Mouse (Mus musculus): ENCODE measurements around the gene Mast1. TPM values are rescaled to one million over a fixed set of nuclear protein-coding genes. Genes with fewer than 3 reads are reported as not detected.
A peak's percentile ranks its signal among the peaks of the same experiment; 100 is the strongest.

The Mast1 gene
- polyA plus RNA-seq, 1 experiment from 2014 or later: 0.08 TPM

- H3K27ac ChIP-seq: no peak overlapping the region
- 6% methylated on average over 14 of the region's 14 CpGs for WGBS
- TF ChIP-seq CTCF (IDR thresholded peaks at IDR 0.05; ENCODE audit: low read depth): no peak
- ATAC-seq (replicated peaks; ENCODE audit: low FRiP score, low read depth): no peak; the same call in 1 of the 2 replicates
- no peaks in the 10 kb centered on the region for H3K36me3 ChIP-seq (ENCODE audit: insufficient read depth, low read length)
- H3K27me3 ChIP-seq (ENCODE audit: insufficient read depth, low read length): peaks cover 46% of the 10 kb centered on the region
- no peak overlapping the region for H3K4me3 ChIP-seq (replicated peaks; ENCODE audit: low read depth, low read length)
- no peak for DNase-seq (ENCODE audit: low spot score)
- H3K9ac ChIP-seq (ENCODE audit: low read depth, low read length): no peak overlapping the region
- H3K4me1 ChIP-seq (replicated peaks; ENCODE audit: insufficient read depth, low read length): peaks cover 5% of the 10 kb centered on the region; the same call in 1 of the 2 replicates
- H3K4me2 ChIP-seq (ENCODE audit: low read length): no peak overlapping the region
- H3K9me3 ChIP-seq (replicated peaks; ENCODE audit: low read length): no peaks in the 10 kb centered on the region
These were observed 1.7 kb downstream of the Mast1 start for GRCm38 (mm10) chr8:84935489-84935888.

DNA sequence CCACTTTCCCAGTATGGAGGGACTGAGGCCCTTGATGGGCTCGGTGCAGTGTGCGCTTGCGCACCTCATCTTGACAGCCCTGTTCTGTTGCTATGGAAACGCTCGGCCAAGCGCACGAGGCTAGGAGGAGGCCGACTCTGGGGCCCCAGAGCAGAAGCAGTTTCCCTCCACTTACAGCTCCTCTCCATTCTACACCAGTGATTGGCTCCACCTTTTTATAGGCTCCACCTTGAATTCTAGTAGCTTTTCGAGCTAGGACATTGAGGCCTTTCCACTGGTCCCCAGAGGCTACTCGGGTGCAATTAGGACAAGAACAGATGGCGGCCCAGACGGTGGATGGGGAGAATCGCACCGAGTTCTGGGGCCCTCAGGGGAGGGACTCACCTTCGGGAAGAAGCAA, 2.3 kb downstream of the Mast1 start:
- H3K27me3 ChIP-seq (ENCODE audit: insufficient read depth, low read length): peaks cover 52% of the 10 kb centered on the region
- H3K9me3 ChIP-seq (replicated peaks; ENCODE audit: low read length): no peaks in the 10 kb centered on the region
- ATAC-seq (replicated peaks; ENCODE audit: low FRiP score, low read depth) (peak; percentile 52; the same call in 1 of the 2 replicates), DNase-seq (ENCODE audit: low spot score) (peak; percentile 54)
- H3K4me3 ChIP-seq (replicated peaks; ENCODE audit: low read depth, low read length): no peak overlapping the region
- TF ChIP-seq CTCF (IDR thresholded peaks at IDR 0.05; ENCODE audit: low read depth): no peak
- H3K27ac ChIP-seq: no peak overlapping the region
- H3K4me2 ChIP-seq (ENCODE audit: low read length): peak overlapping the region; percentile 1; the same call in 1 of the 2 replicates
- under 1% methylated on average over 15 of the region's 15 CpGs for whole genome bisulfite sequencing
- H3K9ac ChIP-seq (ENCODE audit: low read depth, low read length): no peak overlapping the region
- no peaks in the 10 kb centered on the region for H3K36me3 ChIP-seq (ENCODE audit: insufficient read depth, low read length)
- peaks cover 5% of the 10 kb centered on the region; the same call in 1 of the 2 replicates for H3K4me1 ChIP-seq (replicated peaks; ENCODE audit: insufficient read depth, low read length)

DNA sequence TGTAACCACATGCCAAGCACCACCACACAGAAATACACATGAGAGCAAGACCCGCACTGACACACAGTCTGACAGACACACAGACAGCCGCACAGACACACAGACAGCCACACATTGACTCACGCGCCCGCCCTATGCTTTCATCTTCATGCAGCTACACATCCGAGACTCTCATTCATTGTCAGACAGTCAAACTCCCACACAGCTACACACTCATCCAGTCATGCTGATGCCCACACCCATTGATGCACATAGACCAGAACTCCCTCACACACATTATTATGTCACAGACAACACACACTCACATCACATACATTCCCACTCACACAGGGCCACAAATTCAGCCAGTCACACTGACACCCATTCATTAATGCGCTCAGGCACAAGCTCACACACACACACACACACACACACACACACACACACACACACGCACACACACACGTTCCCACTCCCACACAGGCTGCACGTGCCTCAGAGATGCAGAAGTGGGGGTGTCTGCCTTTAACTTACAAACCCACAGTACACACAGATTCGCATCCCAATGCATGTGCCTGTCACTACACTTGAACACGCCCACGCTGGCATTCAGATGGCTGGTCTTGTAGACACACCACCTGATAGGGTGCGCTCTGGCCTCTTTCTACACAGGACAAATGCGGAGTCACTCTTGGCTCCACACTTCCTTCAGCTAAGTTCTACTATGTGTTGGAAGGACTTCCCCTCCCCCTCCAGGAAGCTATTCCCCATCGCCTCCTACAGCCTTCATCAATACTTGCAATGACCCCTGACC, 3.2 kb downstream of the Mast1 start:
- no peak for ATAC-seq (replicated peaks; ENCODE audit: low FRiP score, low read depth)
- 72% methylated on average over 16 of the region's 16 CpGs for WGBS

GRCm38 (mm10) chr8:84930582-84930981, 6.6 kb downstream of the Mast1 start:
- no peak for ATAC-seq (replicated peaks; ENCODE audit: low FRiP score, low read depth)
- WGBS: 83% methylated on average over 13 of the region's 13 CpGs

More for the DNA sequence above, 3.2 kb downstream of the Mast1 start:
- Histone ChIP-seq H3K4me3 (replicated peaks; ENCODE audit: low read depth, low read length) (no peak overlapping the region), H3K4me2 (ENCODE audit: low read length) (no peak overlapping the region), H3K9me3 (replicated peaks; ENCODE audit: low read length) (no peaks in the 10 kb centered on the region), H3K27me3 (ENCODE audit: insufficient read depth, low read length) (peaks cover 56% of the 10 kb centered on the region), H3K9ac (ENCODE audit: low read depth, low read length) (no peak overlapping the region), H3K36me3 (ENCODE audit: insufficient read depth, low read length) (no peaks in the 10 kb centered on the region), H3K27ac (no peak overlapping the region), H3K4me1 (replicated peaks; ENCODE audit: insufficient read depth, low read length) (peaks cover 7% of the 10 kb centered on the region; the same call in 1 of the 2 replicates)
- DNase-seq (ENCODE audit: low spot score): no peak
- no peak for TF ChIP-seq CTCF (IDR thresholded peaks at IDR 0.05; ENCODE audit: low read depth)

DNA sequence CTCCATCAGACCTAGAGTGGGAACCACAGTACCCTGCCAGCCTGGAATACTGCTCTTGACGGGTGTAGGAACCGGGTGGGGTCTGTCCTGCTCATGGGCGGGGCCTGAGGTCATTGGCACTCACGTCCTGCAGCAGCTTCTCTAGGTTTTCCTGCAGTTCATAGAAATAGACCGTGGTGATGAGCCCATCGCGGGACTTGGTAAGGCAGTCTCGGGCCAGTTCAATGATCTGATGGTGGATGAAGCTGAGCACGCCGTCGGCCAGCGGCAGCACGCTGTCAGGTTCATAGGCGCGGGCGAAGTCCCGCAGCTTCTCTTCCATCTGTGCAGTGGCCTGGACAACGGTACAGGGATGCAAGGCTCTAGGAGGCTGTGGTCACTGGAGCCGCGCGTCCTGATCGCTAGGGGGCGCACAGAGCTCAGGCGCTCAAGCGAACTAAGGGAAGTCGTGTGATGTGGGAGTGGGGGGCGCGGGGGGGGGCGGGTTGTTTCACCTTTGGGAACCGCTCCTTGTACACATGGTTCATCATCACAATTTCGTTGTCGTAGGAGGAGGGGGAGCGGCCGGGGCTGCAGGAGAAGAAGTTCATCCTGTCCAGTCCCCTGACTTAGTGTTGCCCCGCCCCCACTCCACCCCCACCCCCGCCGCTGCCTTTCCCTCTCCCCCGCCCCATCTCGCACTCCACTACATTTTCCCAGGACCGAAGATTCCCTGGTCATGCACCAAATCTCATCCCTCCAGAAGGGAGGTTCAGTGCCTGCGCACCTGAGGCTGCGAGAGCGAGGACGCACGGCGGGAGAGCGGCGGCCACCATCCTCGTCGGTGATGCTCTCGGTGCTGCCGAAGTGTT, 8.5 kb downstream of the Mast1 start:
- peak overlapping the region; percentile 22 for H3K4me3 ChIP-seq (replicated peaks; ENCODE audit: low read depth, low read length)
- no peak overlapping the region for H3K9ac ChIP-seq (ENCODE audit: low read depth, low read length)
- 0 out of 2 replicates have a peak, but pooled peaks cover 4% of the 10 kb centered on the region for H3K4me1 ChIP-seq (replicated peaks; ENCODE audit: insufficient read depth, low read length)
- no peaks in the 10 kb centered on the region for H3K9me3 ChIP-seq (replicated peaks; ENCODE audit: low read length)
- peak overlapping the region; percentile 64 for H3K4me2 ChIP-seq (ENCODE audit: low read length)
- peaks cover 15% of the 10 kb centered on the region for H3K27me3 ChIP-seq (ENCODE audit: insufficient read depth, low read length)
- ATAC-seq (replicated peaks; ENCODE audit: low FRiP score, low read depth): peak; percentile 59; the same call in 1 of the 2 replicates
- no peak overlapping the region for H3K27ac ChIP-seq
- WGBS: 1% methylated on average over 52 of the region's 52 CpGs
- no peaks in the 10 kb centered on the region for H3K36me3 ChIP-seq (ENCODE audit: insufficient read depth, low read length)
- peak; percentile 71 for DNase-seq (ENCODE audit: low spot score)
- TF ChIP-seq CTCF (IDR thresholded peaks at IDR 0.05; ENCODE audit: low read depth): peak; percentile 73

More at GRCm38 (mm10) chr8:84930582-84930981, 6.6 kb downstream of the Mast1 start:
- no peak for TF ChIP-seq CTCF (IDR thresholded peaks at IDR 0.05; ENCODE audit: low read depth)
- Histone ChIP-seq H3K9ac (ENCODE audit: low read depth, low read length) (no peak overlapping the region), H3K36me3 (ENCODE audit: insufficient read depth, low read length) (no peaks in the 10 kb centered on the region), H3K9me3 (replicated peaks; ENCODE audit: low read length) (no peaks in the 10 kb centered on the region), H3K4me2 (ENCODE audit: low read length) (no peak overlapping the region), H3K4me3 (replicated peaks; ENCODE audit: low read depth, low read length) (no peak overlapping the region), H3K4me1 (replicated peaks; ENCODE audit: insufficient read depth, low read length) (0 out of 2 replicates have a peak, but pooled peaks cover 4% of the 10 kb centered on the region), H3K27ac (no peak overlapping the region), H3K27me3 (ENCODE audit: insufficient read depth, low read length) (peaks cover 32% of the 10 kb centered on the region)
- DNase-seq (ENCODE audit: low spot score): no peak

- H3K9ac ChIP-seq (ENCODE audit: low read depth, low read length): no peak overlapping the region
- WGBS: 80% methylated on average over 1 of the region's 1 CpGs
- H3K27ac ChIP-seq: no peak overlapping the region
- peaks cover 13% of the 10 kb centered on the region for H3K27me3 ChIP-seq (ENCODE audit: insufficient read depth, low read length)
- no peaks in the 10 kb centered on the region for H3K36me3 ChIP-seq (ENCODE audit: insufficient read depth, low read length)
- ATAC-seq (replicated peaks; ENCODE audit: low FRiP score, low read depth) (no peak), DNase-seq (ENCODE audit: low spot score) (no peak)
- no peak overlapping the region for H3K4me2 ChIP-seq (ENCODE audit: low read length)
- TF ChIP-seq CTCF (IDR thresholded peaks at IDR 0.05; ENCODE audit: low read depth): no peak
- H3K9me3 ChIP-seq (replicated peaks; ENCODE audit: low read length): no peaks in the 10 kb centered on the region
- H3K4me1 ChIP-seq (replicated peaks; ENCODE audit: insufficient read depth, low read length): 0 out of 2 replicates have a peak, but pooled peaks cover 4% of the 10 kb centered on the region
- H3K4me3 ChIP-seq (replicated peaks; ENCODE audit: low read depth, low read length): no peak overlapping the region
These were observed 9.6 kb downstream of the Mast1 start for GRCm38 (mm10) chr8:84927513-84927912.
